Mouse (Mus musculus) hindbrain, embryonic 11.5 days (tissue): ENCODE data around the gene Rnf149. TPM values are rescaled to one million over a fixed set of nuclear protein-coding genes. Genes with fewer than 3 reads are reported as not detected.

Experiments used
- ATAC-seq: fragments of 200-750 bp; cut with Nextera tagmentation; 2 replicates; pipeline ENCODE4 v1.8.0; 2017; ENCODE audit warnings: mild to moderate bottlenecking, moderate TSS enrichment, moderate library complexity; ENCODE audit not compliant: low FRiP score
- DNase-seq: peaks from one replicate; pipeline ENCODE4 v3.0.0-alpha.2; 2015; ENCODE audit warnings: low spot score
- H3K27ac ChIP-seq: fragments of 300-500 bp; sonication (generic); 2 replicates; pipeline ENCODE4 v1.5.1; 2014; ENCODE audit warnings: mild to moderate bottlenecking, low read depth, low read length
- H3K27me3 ChIP-seq: fragments of 300-500 bp; sonication (generic); 2 replicates; pipeline ENCODE4 v1.6.1; 2014; ENCODE audit warnings: mild to moderate bottlenecking, low read length, moderate library complexity, mixed read lengths; ENCODE audit not compliant: control insufficient read depth, insufficient read depth
- H3K36me3 ChIP-seq: fragments of 300-500 bp; sonication (generic); 2 replicates; pipeline ENCODE4 v1.6.1; 2014; ENCODE audit warnings: mild to moderate bottlenecking, low read length, moderate library complexity, mixed read lengths; ENCODE audit not compliant: control insufficient read depth, insufficient read depth
- H3K4me1 ChIP-seq: fragments of 300-500 bp; sonication (generic); replicated peaks from 2 replicates; pipeline ENCODE4 v1.6.1; 2014; ENCODE audit warnings: low read length, mixed read lengths; ENCODE audit not compliant: control insufficient read depth, insufficient read depth
- H3K4me2 ChIP-seq: fragments of 300-500 bp; sonication (generic); replicated peaks from 2 replicates; pipeline ENCODE4 v1.6.1; 2014; ENCODE audit warnings: mild to moderate bottlenecking, low read depth, low read length
- H3K4me3 ChIP-seq: fragments of 300-500 bp; sonication (generic); 2 replicates; pipeline ENCODE4 v1.5.1; 2014; ENCODE audit warnings: low read depth, low read length
- H3K9ac ChIP-seq: fragments of 300-500 bp; sonication (generic); 2 replicates; pipeline ENCODE4 v1.6.1; 2014; ENCODE audit warnings: low read depth, low read length
- H3K9me3 ChIP-seq: fragments of 300-500 bp; sonication (generic); 2 replicates; pipeline ENCODE4 v1.6.1; 2016; ENCODE audit warnings: low read length; ENCODE audit not compliant: control insufficient read depth
- WGBS: fragments of 180-500 bp; shearing (Covaris S2); extraction: QIAGEN DNeasy Blood & Tissue Kit; methylation state at CpG from one replicate; pipeline ENCODE4 v1.1.7; 2014; 5-methylcytosine and 5-hydroxymethylcytosine counted together
- polyA plus RNA-seq: library from polyadenylated mRNA; unstranded; fragments of >200 nt; fragmentation: Nextera tagmentation; extraction: Ambion mirVana; gene quantifications from 2 replicates; pipeline ENCODE4 v1.2.1, GENCODE M21; 2014

Rnf149 gene
- polyA plus RNA-seq, 1 experiment from 2014 or later = 31.5 TPM

DNA sequence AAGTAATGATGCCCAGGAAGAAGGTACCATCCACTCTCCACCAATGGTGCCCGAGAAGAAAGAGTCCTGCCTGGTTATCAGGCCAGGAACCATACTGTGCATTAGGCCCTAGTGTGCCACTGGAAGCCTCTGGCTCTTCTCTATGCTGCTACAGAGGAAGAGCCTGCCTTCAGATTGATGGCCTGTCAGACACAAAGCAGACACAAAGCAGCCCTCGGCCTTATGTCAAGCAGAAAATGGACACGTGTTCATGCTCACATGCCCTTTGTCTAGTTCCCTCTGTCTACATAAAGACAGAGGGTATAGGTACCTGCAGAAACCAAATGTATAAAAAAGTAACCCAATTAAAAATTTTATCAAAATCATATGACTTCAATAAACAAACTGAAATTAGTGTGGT is 12.6 kb downstream of the Rnf149 start:
- no peak overlapping the region for H3K4me2 ChIP-seq
- H3K27ac ChIP-seq = no peak overlapping the region
- no peaks in the 10 kb centered on the region for H3K27me3 ChIP-seq
- peak; percentile 25 for DNase-seq
- H3K4me1 ChIP-seq = no peaks in the 10 kb centered on the region
- no peaks in the 10 kb centered on the region for H3K36me3 ChIP-seq
- H3K4me3 ChIP-seq = no peak overlapping the region
- H3K9me3 ChIP-seq = no peaks in the 10 kb centered on the region
- H3K9ac ChIP-seq = no peak overlapping the region
- WGBS = 50% methylated on average over 3 of the region's 3 CpGs
- peak; percentile 78 for ATAC-seq

- no peak overlapping the region for H3K4me3 ChIP-seq
- no peaks in the 10 kb centered on the region for H3K4me1 ChIP-seq
- no peaks in the 10 kb centered on the region for H3K36me3 ChIP-seq
- no peaks in the 10 kb centered on the region for H3K9me3 ChIP-seq
- no peak overlapping the region for H3K9ac ChIP-seq
- no peak overlapping the region for H3K27ac ChIP-seq
- H3K27me3 ChIP-seq = no peaks in the 10 kb centered on the region
- no peak for ATAC-seq
- no peak for DNase-seq
- H3K4me2 ChIP-seq = no peak overlapping the region
- 93% methylated on average over 7 of the region's 7 CpGs for WGBS
Measured at GRCm38 (mm10) chr1:39563161-39563560, 14.0 kb downstream of the Rnf149 start.

DNA sequence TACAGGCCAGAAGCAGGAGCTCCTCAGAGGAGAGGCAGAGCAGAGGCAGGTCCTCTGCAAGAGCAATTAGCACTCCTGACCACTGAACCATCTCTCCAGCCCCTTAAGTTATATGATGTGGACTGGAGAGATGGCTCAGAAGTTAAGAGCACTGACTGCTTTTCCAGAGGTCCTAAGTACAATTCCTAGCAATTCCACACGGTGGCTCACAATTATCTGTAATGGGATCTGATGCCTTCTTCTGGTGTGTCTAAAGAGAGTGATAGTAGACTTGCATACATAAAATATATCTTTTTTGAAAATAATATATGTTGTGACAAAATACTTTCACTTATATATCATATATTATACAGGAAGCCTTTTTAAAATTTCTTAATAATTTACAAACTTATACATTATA is 15.3 kb downstream of the Rnf149 start:
- ATAC-seq (no peak), DNase-seq (no peak)
- no peaks in the 10 kb centered on the region for H3K9me3 ChIP-seq
- H3K4me3 ChIP-seq = no peak overlapping the region
- no peak overlapping the region for H3K9ac ChIP-seq
- no peaks in the 10 kb centered on the region for H3K27me3 ChIP-seq
- no peak overlapping the region for H3K4me2 ChIP-seq
- H3K4me1 ChIP-seq = no peaks in the 10 kb centered on the region
- WGBS = 67% methylated on average over 1 of the region's 1 CpGs
- H3K27ac ChIP-seq = no peak overlapping the region
- no peaks in the 10 kb centered on the region for H3K36me3 ChIP-seq

DNA sequence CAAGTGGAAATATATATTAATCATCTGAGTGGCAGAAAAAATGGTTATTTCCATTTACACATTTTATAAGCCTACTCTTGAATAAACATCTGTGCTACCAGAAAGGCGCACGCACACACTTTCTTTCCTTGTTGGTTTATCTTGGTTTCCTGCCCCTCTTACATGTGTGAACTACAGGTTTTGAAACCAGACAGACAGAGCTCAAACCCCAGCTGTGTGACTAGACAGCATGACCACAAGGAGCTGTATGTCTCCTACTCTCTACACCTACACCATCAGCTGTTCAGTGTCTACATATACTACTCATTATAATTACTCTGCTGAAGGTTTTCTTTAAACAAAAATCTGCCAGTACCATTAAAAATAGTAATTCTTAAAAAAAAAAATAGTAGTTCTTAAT is 18.2 kb downstream of the Rnf149 start:
- H3K4me1 ChIP-seq = no peaks in the 10 kb centered on the region; the same call in 1 of the 2 replicates
- H3K36me3 ChIP-seq = no peaks in the 10 kb centered on the region
- no peak overlapping the region for H3K4me2 ChIP-seq
- H3K9me3 ChIP-seq = no peaks in the 10 kb centered on the region
- DNase-seq (no peak), ATAC-seq (no peak)
- H3K9ac ChIP-seq = no peak overlapping the region
- H3K27ac ChIP-seq = no peak overlapping the region
- 98% methylated on average over 2 of the region's 2 CpGs for WGBS
- H3K27me3 ChIP-seq = no peaks in the 10 kb centered on the region
- H3K4me3 ChIP-seq = no peak overlapping the region

DNA sequence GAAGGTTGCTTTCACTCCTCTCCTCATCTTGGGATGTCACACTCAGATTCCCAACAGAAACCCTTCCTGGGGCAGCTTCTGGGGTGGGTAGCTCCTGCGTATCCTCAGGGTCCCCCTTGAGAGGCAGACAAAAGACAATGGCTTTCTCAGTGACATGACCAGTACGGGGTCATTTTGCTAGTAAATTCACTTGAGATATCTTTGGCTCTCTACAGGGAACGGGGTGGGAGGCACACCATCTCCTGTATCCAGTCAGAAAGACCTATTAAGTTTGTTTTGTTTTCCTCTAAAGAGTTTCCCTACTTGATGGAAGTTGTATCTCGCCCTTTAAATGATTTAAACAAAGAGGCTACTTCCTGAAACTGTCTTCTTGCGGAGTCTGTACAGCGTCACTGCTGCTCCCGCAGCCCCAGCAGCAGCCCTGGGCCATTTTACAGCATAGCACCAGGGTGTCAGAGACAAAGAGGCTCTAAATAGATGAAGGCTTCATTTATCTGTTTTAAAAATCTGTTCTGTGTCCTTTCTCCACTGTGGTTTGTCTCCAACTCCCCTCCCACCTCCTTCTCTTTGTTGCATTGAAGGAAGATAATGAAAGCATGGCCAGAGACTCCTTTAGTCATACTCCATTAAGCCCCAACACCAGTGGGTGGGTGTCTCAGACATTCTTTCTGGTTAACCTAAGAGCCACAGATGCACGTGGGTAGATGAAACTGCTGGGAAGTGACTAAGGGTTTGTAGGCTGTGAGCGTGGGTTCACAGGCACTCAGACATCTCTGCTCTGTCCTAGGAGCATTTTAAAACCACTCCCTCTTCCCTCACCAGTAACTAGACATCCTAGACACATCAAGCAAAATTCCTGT is 21.4 kb downstream of the Rnf149 start:
- H3K4me2 ChIP-seq = no peak overlapping the region
- no peak overlapping the region for H3K4me3 ChIP-seq
- DNase-seq = peak; percentile 16
- H3K9me3 ChIP-seq = no peaks in the 10 kb centered on the region
- H3K27ac ChIP-seq = peak overlapping the region; percentile 71
- peak; percentile 45; the same call in 1 of the 2 replicates for ATAC-seq
- H3K27me3 ChIP-seq = no peaks in the 10 kb centered on the region
- H3K36me3 ChIP-seq = peaks cover 1% of the 10 kb centered on the region; the same call in 1 of the 2 replicates
- no peaks in the 10 kb centered on the region; the same call in 1 of the 2 replicates for H3K4me1 ChIP-seq
- 0 out of 2 replicates have a peak overlapping the region, but pooled peaks have one; percentile 15 for H3K9ac ChIP-seq
- WGBS = 36% methylated on average over 9 of the region's 9 CpGs

DNA sequence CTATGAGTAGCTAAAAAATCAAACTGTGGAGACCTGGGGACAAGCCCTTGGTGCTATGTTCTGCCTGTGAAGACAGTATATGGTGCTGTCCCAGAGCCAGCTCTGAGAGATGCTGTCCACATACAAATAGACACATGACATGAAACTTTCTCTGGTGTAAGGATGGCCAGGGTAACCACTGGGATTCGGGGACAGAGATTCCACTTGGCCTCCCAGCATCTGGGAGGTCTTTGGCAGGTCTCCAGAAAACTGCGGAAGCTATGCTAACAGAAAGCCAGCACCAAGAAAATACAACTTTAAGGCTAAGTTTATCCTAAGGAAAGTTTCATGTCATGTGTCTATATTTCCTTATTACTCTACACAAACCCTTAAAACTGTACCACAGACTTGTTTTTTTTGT is 27.4 kb downstream of the Rnf149 start:
- Histone ChIP-seq H3K4me2 (no peak overlapping the region), H3K4me1 (no peaks in the 10 kb centered on the region), H3K9ac (no peak overlapping the region), H3K27me3 (no peaks in the 10 kb centered on the region), H3K9me3 (no peaks in the 10 kb centered on the region), H3K27ac (no peak overlapping the region), H3K36me3 (peaks cover 3% of the 10 kb centered on the region; the same call in 1 of the 2 replicates), H3K4me3 (no peak overlapping the region)
- WGBS = 96% methylated on average over 2 of the region's 2 CpGs
- no peak for ATAC-seq
- DNase-seq = no peak

GRCm38 (mm10) chr1:39547238-39547637 is 30.0 kb downstream of the Rnf149 start:
- Histone ChIP-seq H3K4me1 (no peaks in the 10 kb centered on the region), H3K27ac (no peak overlapping the region), H3K4me2 (no peak overlapping the region), H3K27me3 (no peaks in the 10 kb centered on the region), H3K9ac (no peak overlapping the region), H3K36me3 (peaks cover 5% of the 10 kb centered on the region; the same call in 1 of the 2 replicates), H3K4me3 (no peak overlapping the region), H3K9me3 (no peaks in the 10 kb centered on the region)
- ATAC-seq (no peak), DNase-seq (no peak)
- 78% methylated on average over 2 of the region's 2 CpGs for WGBS

DNA sequence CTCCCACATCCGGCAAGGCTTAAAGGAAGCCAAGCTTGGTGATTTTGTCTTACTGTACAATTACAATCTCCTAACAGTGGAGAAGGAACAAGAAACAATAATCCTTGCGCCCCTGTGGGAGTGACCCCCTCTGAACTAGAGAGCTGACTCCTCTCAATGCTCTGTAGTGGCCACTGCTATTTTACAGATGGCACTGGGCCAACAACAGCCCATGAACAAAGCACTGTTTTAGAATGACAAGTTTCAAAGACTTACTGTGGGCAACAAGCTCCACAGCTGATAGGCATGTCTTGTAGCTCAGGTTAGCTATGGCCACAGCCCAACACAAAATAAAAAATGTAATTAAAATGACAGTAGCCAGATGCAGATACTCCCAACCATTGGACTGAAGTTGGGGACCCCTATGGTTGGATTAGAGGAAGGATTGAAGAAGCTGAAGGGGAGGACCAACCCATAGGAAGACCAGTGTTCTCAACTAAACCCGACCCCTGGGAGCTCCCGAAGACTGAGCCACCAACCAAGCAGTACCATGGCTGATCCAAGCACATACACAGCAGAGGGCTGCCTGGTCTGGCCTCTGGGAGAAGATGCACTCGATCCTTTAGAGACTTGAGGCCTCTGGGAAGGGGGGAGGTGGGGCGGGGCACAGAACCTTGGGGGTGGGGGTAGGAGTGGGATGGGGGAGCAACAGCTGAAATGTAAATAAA is 30.9 kb downstream of the Rnf149 start:
- no peaks in the 10 kb centered on the region for H3K27me3 ChIP-seq
- no peak overlapping the region for H3K4me3 ChIP-seq
- H3K4me2 ChIP-seq = no peak overlapping the region
- peaks cover 5% of the 10 kb centered on the region; the same call in 1 of the 2 replicates for H3K36me3 ChIP-seq
- no peaks in the 10 kb centered on the region for H3K4me1 ChIP-seq
- H3K27ac ChIP-seq = no peak overlapping the region
- no peak overlapping the region for H3K9ac ChIP-seq
- ATAC-seq (no peak), DNase-seq (no peak)
- H3K9me3 ChIP-seq = no peaks in the 10 kb centered on the region
- WGBS = 97% methylated on average over 6 of the region's 6 CpGs
